Mouse (Mus musculus): ENCODE data around the gene Plekhb2. TPM values are rescaled to one million over a fixed set of nuclear protein-coding genes. Genes with fewer than 3 reads are reported as not detected.

The Plekhb2 gene
- polyA plus RNA-seq, 1 experiment from 2014 or later = 53.5 TPM

DNA sequence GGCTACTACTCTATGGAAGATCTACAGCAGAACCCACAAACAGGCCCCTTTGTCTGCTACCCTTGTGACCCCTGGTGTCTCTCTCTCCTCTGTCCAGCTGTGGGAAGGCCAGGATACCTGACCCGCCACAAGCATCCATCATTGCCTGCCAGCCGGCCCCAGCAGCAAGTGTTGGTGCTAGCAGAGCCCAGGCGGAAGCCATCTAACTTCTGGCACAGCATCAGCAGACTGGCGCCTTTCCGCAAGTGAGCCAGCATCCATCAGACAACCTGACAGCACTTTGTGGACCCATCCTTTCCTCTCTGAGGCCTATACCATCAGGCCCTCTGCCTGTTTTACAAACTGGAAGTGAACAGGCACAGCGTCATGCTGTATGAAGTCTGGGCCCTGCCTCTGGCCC lies 38.2 kb upstream of the Plekhb2 start:
- DNase-seq (ENCODE audit: low spot score) = no peak
- Histone ChIP-seq H3K9me3 (ENCODE audit: control insufficient read depth, low read length) (no peaks in the 10 kb centered on the region), H3K4me3 (ENCODE audit: low read depth, low read length) (no peak overlapping the region), H3K9ac (ENCODE audit: low read depth, low read length) (no peak overlapping the region), H3K4me2 (replicated peaks; ENCODE audit: low read depth, low read length) (no peak overlapping the region), H3K27me3 (ENCODE audit: control insufficient read depth, insufficient read depth, low read length) (no peaks in the 10 kb centered on the region), H3K36me3 (ENCODE audit: control insufficient read depth, insufficient read depth, low read length) (peaks cover 11% of the 10 kb centered on the region; the same call in 1 of the 2 replicates), H3K27ac (ENCODE audit: low read depth, low read length) (no peak overlapping the region), H3K4me1 (replicated peaks; ENCODE audit: control insufficient read depth, insufficient read depth, low read length) (peaks cover 3% of the 10 kb centered on the region; the same call in 1 of the 2 replicates)
- no peak for ATAC-seq (ENCODE audit: low FRiP score)
- WGBS = 82% methylated on average over 6 of the region's 6 CpGs

DNA sequence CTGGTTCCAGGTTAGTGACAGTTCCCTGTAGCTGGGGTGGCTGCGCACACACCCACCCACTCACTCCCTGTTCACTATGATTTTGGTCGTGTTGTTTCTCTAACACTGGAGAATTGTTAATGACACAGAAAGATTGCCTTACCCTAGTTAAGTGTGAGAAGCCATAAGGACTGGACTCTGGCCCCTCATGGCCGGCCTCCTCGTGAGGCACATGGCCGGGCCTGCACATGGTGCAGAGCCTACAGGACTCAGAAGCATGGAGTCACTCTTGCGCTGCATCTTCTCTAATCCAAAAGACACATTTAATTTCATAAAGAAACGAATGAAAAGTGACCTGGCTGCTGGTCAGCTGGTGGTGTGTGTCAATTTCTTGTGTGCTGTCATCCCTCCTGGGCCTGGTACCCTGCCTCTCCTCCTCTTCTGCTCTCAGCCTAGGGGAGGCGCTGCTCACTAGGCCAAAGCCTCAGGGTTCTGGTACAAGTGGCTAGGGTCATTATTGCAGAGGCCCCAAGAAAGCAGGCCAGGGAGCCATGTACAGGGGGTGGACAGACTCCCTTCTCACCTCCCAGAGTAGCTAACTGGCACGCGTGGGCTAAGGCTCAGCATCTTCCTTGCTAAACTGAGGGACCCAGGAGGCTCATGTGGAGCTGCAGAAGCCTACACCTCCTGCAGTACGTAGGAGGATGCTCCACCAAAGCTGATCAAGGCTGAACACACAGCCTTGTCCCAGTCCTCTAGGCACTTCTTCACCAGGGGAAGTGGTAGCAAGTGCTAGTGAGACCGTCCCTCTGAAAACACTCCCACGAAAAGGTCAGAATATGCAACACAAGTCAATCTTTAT lies 37.1 kb upstream of the Plekhb2 start:
- Histone ChIP-seq H3K27me3 (ENCODE audit: control insufficient read depth, insufficient read depth, low read length) (no peaks in the 10 kb centered on the region), H3K9ac (ENCODE audit: low read depth, low read length) (no peak overlapping the region), H3K4me2 (replicated peaks; ENCODE audit: low read depth, low read length) (no peak overlapping the region), H3K27ac (ENCODE audit: low read depth, low read length) (no peak overlapping the region), H3K9me3 (ENCODE audit: control insufficient read depth, low read length) (no peaks in the 10 kb centered on the region), H3K36me3 (ENCODE audit: control insufficient read depth, insufficient read depth, low read length) (peaks cover 17% of the 10 kb centered on the region), H3K4me1 (replicated peaks; ENCODE audit: control insufficient read depth, insufficient read depth, low read length) (no peaks in the 10 kb centered on the region), H3K4me3 (ENCODE audit: low read depth, low read length) (no peak overlapping the region)
- no peak for DNase-seq (ENCODE audit: low spot score)
- WGBS = 94% methylated on average over 13 of the region's 13 CpGs
- ATAC-seq (ENCODE audit: low FRiP score) = no peak

DNA sequence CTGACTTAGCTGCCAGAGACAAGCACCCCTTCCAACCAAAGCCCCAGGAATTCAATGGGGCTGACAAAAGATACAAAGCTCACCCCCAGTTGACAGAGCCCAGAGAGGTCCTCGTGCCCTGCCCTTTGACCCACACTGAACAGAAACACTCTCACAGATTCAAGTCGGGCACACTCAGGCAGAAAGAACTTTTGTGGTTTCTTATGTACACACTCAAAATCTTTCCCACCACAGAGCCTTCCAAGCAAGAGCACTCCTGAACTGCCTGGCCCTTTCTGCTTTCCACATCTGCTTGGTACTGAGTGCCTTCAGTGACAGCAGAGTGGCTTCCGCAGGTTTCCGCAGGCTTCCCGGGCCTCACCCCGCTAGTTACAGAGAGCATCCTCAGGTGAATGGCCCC lies 33.9 kb upstream of the Plekhb2 start:
- Histone ChIP-seq H3K4me1 (replicated peaks; ENCODE audit: control insufficient read depth, insufficient read depth, low read length) (no peaks in the 10 kb centered on the region), H3K9me3 (ENCODE audit: control insufficient read depth, low read length) (no peaks in the 10 kb centered on the region), H3K9ac (ENCODE audit: low read depth, low read length) (no peak overlapping the region), H3K4me3 (ENCODE audit: low read depth, low read length) (no peak overlapping the region), H3K27me3 (ENCODE audit: control insufficient read depth, insufficient read depth, low read length) (no peaks in the 10 kb centered on the region), H3K27ac (ENCODE audit: low read depth, low read length) (no peak overlapping the region), H3K36me3 (ENCODE audit: control insufficient read depth, insufficient read depth, low read length) (peaks cover 26% of the 10 kb centered on the region), H3K4me2 (replicated peaks; ENCODE audit: low read depth, low read length) (no peak overlapping the region)
- DNase-seq (ENCODE audit: low spot score) (no peak), ATAC-seq (ENCODE audit: low FRiP score) (no peak)
- WGBS = 74% methylated on average over 6 of the region's 6 CpGs

DNA sequence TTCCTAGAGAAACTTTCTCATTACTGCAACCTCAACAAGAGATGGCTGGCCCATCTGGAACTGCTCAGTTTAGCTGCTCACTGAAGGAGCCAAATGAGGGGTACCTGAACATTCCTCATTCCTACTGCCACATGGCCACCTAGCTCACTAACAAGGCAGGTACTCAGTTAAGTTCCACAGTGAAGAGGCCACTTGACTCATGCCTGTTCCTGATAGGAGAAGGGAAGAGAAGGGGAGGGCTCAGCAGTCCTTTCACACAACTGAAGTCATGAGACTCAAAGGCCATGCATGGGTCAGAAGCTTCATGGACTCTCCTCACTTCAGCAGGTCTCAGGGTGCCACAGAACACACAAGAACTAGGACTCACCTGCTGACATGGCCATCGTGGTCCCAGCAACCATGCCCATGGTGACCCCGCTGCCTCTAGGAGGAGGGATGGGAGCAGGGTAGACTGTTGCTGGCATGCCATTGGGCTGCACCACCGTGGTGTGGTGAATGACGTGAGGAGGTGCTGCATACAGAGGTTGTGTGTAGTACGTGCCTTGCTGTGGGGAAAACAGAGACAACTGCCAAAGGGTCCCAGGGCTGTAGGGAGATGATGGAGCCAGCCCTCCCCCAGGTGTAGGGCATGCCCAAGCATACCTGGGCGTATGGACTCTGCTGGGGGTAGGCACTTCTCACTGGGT lies 30.4 kb upstream of the Plekhb2 start:
- H3K4me2 ChIP-seq (replicated peaks; ENCODE audit: low read depth, low read length) = no peak overlapping the region

DNA sequence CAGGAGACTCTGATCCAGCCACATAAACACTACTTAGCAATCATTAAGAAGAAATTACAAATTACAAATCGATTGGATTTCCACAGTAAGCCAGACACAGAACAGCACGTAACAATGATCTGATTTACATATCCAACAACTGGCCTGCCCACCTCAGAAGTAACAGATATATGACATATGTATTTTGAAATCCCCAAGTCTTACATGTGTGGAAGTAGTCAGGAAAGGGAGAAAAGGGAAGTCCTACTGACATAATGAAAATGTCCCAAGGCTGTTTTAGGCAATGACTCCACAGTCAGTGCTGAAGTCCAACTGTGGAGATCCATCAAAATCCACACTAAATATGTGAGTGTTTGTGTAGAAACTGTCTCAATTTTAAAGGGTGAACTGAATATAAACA lies 28.4 kb upstream of the Plekhb2 start:
- Histone ChIP-seq H3K36me3 (ENCODE audit: control insufficient read depth, insufficient read depth, low read length) (peaks cover 17% of the 10 kb centered on the region), H3K27ac (ENCODE audit: low read depth, low read length) (no peak overlapping the region), H3K4me2 (replicated peaks; ENCODE audit: low read depth, low read length) (no peak overlapping the region), H3K27me3 (ENCODE audit: control insufficient read depth, insufficient read depth, low read length) (no peaks in the 10 kb centered on the region), H3K9me3 (ENCODE audit: control insufficient read depth, low read length) (no peaks in the 10 kb centered on the region), H3K9ac (ENCODE audit: low read depth, low read length) (no peak overlapping the region), H3K4me3 (ENCODE audit: low read depth, low read length) (no peak overlapping the region), H3K4me1 (replicated peaks; ENCODE audit: control insufficient read depth, insufficient read depth, low read length) (no peaks in the 10 kb centered on the region)
- DNase-seq (ENCODE audit: low spot score) (no peak), ATAC-seq (ENCODE audit: low FRiP score) (no peak)
- 97% methylated on average over 2 of the region's 2 CpGs for WGBS

More for the DNA sequence above, 30.4 kb upstream of the Plekhb2 start:
- ATAC-seq (ENCODE audit: low FRiP score) = no peak
- DNase-seq (ENCODE audit: low spot score) = no peak
- no peak overlapping the region for H3K4me3 ChIP-seq (ENCODE audit: low read depth, low read length)
- no peak overlapping the region for H3K27ac ChIP-seq (ENCODE audit: low read depth, low read length)
- H3K9ac ChIP-seq (ENCODE audit: low read depth, low read length) = no peak overlapping the region
- H3K9me3 ChIP-seq (ENCODE audit: control insufficient read depth, low read length) = no peaks in the 10 kb centered on the region
- no peaks in the 10 kb centered on the region for H3K4me1 ChIP-seq (replicated peaks; ENCODE audit: control insufficient read depth, insufficient read depth, low read length)
- WGBS = 89% methylated on average over 6 of the region's 6 CpGs
- no peaks in the 10 kb centered on the region for H3K27me3 ChIP-seq (ENCODE audit: control insufficient read depth, insufficient read depth, low read length)
- peaks cover 17% of the 10 kb centered on the region for H3K36me3 ChIP-seq (ENCODE audit: control insufficient read depth, insufficient read depth, low read length)

DNA sequence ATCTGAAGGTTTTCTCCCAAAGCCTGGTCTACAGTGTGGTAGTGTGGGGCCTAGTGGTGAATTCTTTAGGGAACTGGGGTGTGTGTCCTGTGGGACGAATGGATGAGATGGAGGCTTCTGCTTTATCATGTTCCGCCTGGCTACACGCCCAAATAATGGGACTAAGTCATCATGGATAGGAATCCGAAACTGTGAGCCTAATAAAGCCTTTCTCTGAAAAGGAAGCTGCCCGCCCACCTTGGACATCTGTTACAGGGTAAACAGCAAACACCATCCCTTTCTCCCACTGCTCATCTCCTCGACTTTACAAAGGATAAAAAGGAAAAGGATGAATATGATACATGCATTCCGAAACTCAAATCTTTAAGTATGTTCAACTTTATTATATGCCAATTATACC lies 27.8 kb upstream of the Plekhb2 start:
- Histone ChIP-seq H3K9me3 (ENCODE audit: control insufficient read depth, low read length) (no peaks in the 10 kb centered on the region), H3K4me3 (ENCODE audit: low read depth, low read length) (no peak overlapping the region), H3K4me2 (replicated peaks; ENCODE audit: low read depth, low read length) (no peak overlapping the region), H3K27me3 (ENCODE audit: control insufficient read depth, insufficient read depth, low read length) (no peaks in the 10 kb centered on the region), H3K36me3 (ENCODE audit: control insufficient read depth, insufficient read depth, low read length) (peaks cover 13% of the 10 kb centered on the region), H3K4me1 (replicated peaks; ENCODE audit: control insufficient read depth, insufficient read depth, low read length) (no peaks in the 10 kb centered on the region), H3K27ac (ENCODE audit: low read depth, low read length) (no peak overlapping the region), H3K9ac (ENCODE audit: low read depth, low read length) (no peak overlapping the region)
- WGBS = 88% methylated on average over 7 of the region's 7 CpGs
- DNase-seq (ENCODE audit: low spot score) = no peak
- no peak for ATAC-seq (ENCODE audit: low FRiP score)

DNA sequence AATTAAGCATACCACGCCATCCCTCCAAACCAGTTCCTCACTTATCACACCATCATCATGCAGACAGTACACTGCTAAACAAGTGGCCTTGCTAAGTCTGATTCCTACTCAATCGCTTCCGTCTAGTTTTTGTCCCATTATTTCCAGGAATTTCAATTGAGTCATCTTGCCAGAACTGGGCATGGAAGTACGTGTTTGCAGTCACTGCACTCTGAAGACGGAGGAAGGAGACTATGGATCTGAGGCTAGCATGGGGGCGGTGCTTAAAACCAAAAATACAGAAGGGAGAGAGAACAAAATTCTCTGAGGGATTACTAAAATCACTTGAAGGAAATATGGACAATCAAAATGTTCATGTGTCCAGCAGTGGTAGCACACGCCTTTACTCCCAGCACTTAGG lies 27.0 kb upstream of the Plekhb2 start:
- Histone ChIP-seq H3K4me2 (replicated peaks; ENCODE audit: low read depth, low read length) (no peak overlapping the region), H3K4me1 (replicated peaks; ENCODE audit: control insufficient read depth, insufficient read depth, low read length) (no peaks in the 10 kb centered on the region), H3K4me3 (ENCODE audit: low read depth, low read length) (no peak overlapping the region), H3K36me3 (ENCODE audit: control insufficient read depth, insufficient read depth, low read length) (peaks cover 8% of the 10 kb centered on the region), H3K9me3 (ENCODE audit: control insufficient read depth, low read length) (no peaks in the 10 kb centered on the region), H3K27ac (ENCODE audit: low read depth, low read length) (no peak overlapping the region), H3K27me3 (ENCODE audit: control insufficient read depth, insufficient read depth, low read length) (no peaks in the 10 kb centered on the region), H3K9ac (ENCODE audit: low read depth, low read length) (no peak overlapping the region)
- ATAC-seq (ENCODE audit: low FRiP score) = no peak
- 94% methylated on average over 7 of the region's 7 CpGs for WGBS
- no peak for DNase-seq (ENCODE audit: low spot score)

DNA sequence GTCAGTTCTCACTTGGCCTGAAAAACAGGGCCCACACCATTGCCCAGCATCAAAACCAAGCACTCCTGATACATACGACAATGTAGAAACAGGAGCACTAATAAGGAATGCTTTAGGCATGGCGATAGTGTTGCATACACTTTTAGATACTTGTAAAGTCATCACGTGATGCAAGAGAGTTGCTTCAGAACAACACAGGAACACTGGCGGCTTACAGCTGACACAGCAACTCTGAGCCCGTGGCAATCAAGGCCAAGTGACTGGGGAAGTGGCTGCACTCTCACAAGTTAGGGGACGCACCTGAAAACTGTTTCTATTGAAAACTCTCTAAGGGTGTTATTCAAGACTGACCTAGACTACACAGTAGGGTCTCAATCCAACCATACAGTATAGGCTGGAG lies 26.4 kb upstream of the Plekhb2 start:
- Histone ChIP-seq H3K27ac (ENCODE audit: low read depth, low read length) (no peak overlapping the region), H3K27me3 (ENCODE audit: control insufficient read depth, insufficient read depth, low read length) (no peaks in the 10 kb centered on the region), H3K4me2 (replicated peaks; ENCODE audit: low read depth, low read length) (no peak overlapping the region), H3K9ac (ENCODE audit: low read depth, low read length) (no peak overlapping the region), H3K9me3 (ENCODE audit: control insufficient read depth, low read length) (no peaks in the 10 kb centered on the region), H3K36me3 (ENCODE audit: control insufficient read depth, insufficient read depth, low read length) (peaks cover 2% of the 10 kb centered on the region; the same call in 1 of the 2 replicates), H3K4me1 (replicated peaks; ENCODE audit: control insufficient read depth, insufficient read depth, low read length) (no peaks in the 10 kb centered on the region), H3K4me3 (ENCODE audit: low read depth, low read length) (no peak overlapping the region)
- DNase-seq (ENCODE audit: low spot score) = no peak
- no peak for ATAC-seq (ENCODE audit: low FRiP score)
- WGBS = 95% methylated on average over 6 of the region's 6 CpGs

DNA sequence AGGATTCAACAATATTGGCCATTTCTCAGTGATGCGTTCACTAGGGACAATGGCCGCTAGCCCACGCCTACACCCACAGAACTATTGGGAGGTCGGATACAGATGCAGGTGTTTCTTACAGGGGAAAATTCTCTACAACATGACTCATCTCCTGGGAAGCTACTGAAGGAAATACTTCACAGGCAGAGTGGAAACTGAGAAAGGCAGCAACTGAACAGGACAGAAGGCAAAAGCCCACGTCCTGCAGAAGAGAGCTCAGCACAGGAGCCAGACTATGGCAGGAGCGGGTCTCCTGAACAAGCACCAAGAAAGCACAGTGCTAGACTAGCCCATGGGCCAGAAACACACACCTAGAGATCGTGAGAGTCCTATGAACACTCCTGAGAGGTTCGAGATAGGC lies 25.6 kb upstream of the Plekhb2 start:
- Histone ChIP-seq H3K36me3 (ENCODE audit: control insufficient read depth, insufficient read depth, low read length) (0 out of 2 replicates have a peak, but pooled peaks cover 2% of the 10 kb centered on the region), H3K9ac (ENCODE audit: low read depth, low read length) (no peak overlapping the region)
- WGBS = 94% methylated on average over 8 of the region's 8 CpGs

More for the DNA sequence above, 25.6 kb upstream of the Plekhb2 start:
- Histone ChIP-seq H3K27ac (ENCODE audit: low read depth, low read length) (no peak overlapping the region), H3K27me3 (ENCODE audit: control insufficient read depth, insufficient read depth, low read length) (no peaks in the 10 kb centered on the region), H3K9me3 (ENCODE audit: control insufficient read depth, low read length) (no peaks in the 10 kb centered on the region), H3K4me1 (replicated peaks; ENCODE audit: control insufficient read depth, insufficient read depth, low read length) (no peaks in the 10 kb centered on the region), H3K4me2 (replicated peaks; ENCODE audit: low read depth, low read length) (no peak overlapping the region), H3K4me3 (ENCODE audit: low read depth, low read length) (no peak overlapping the region)
- no peak for DNase-seq (ENCODE audit: low spot score)
- ATAC-seq (ENCODE audit: low FRiP score) = no peak

Measured in hindbrain, embryonic 11.5 days (tissue).